Mouse (Mus musculus) large intestine, adult 2 months (tissue): ENCODE measurements at regions not wholly inside any gene's neighbourhood (a gene's known extent, or its start where the extent isn't known, plus 50 kb on each side); places are given as distances from the start of the nearest gene placed in this dataset.
"Not testable (repeated sequence)": the region's sequence is repeated elsewhere in the genome, so short reads cannot be mapped to it uniquely, and the experiment has no call there.

ENCODE experiments used
- DNase-seq: peaks from one replicate; pipeline ENCODE4 v3.0.0-alpha.2; 2012; ENCODE audit warnings: low read depth, low spot score
- WGBS: fragments of 180-500 bp; shearing (Covaris S2); methylation state at CpG from one replicate; pipeline ENCODE4 v1.1.7; 2018; 5-methylcytosine and 5-hydroxymethylcytosine counted together

- not testable (repeated sequence) for DNase-seq
- 79% methylated on average over 2 of the region's 2 CpGs for WGBS
Measured at GRCm38 (mm10) chr7:75398480-75398879, 56.9 kb upstream of the Akap13 start.

- 26% methylated on average over 7 of the region's 7 CpGs for WGBS
Measured at GRCm38 (mm10) chr7:75398904-75399724, 56.2 kb upstream of the Akap13 start.

GRCm38 (mm10) chr7:75400471-75400870 is 54.9 kb upstream of the Akap13 start:
- WGBS, result 63% methylated on average over 2 of the region's 2 CpGs
- DNase-seq, result no peak

More at GRCm38 (mm10) chr7:75398904-75399724, 56.2 kb upstream of the Akap13 start:
- no peak for DNase-seq

GRCm38 (mm10) chr7:75404955-75405354 is 50.4 kb upstream of the Akap13 start:
- WGBS, result 84% methylated on average over 3 of the region's 3 CpGs
- DNase-seq, result no peak
